Mouse (Mus musculus): ENCODE data around the gene As3mt. TPM values are rescaled to one million over a fixed set of nuclear protein-coding genes. Genes with fewer than 3 reads are reported as not detected.

Gene As3mt
- polyA plus RNA-seq, 1 experiment from 2014 or later = 46.4 TPM

- ATAC-seq = no peak
- WGBS = 91% methylated on average over 7 of the region's 7 CpGs
Measured at GRCm38 (mm10) chr19:46733626-46734025, 26.4 kb downstream of the As3mt start.

DNA sequence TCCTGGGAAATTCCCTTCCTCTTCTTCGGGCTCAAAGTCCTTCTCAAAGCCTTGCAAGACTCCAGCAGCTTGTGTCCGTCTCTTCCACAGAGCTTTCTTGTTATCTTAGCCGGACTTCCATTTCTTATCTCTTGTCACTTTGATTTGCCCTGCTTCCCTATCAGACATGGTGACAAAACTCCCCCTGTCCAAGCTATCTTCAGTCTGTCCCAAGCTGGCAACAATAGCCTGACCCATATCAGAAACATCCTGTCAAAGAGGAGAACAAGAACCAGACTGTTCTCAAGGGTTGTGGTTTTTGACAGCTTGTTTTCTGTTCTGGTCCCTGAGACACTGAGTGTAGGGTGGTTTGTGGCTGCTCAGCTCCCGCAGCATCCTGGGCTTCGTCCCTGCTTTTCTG lies 28.0 kb downstream of the As3mt start:
- WGBS = 45% methylated on average over 5 of the region's 5 CpGs
- peaks cover 29% of the 10 kb centered on the region for H3K36me3 ChIP-seq (ENCODE audit: control insufficient read depth, insufficient read depth)
- 0 out of 2 replicates have a peak, but pooled peaks have one; percentile 13 for ATAC-seq
- no peak overlapping the region for H3K9ac ChIP-seq (ENCODE audit: low read depth, low read length)
- TF ChIP-seq CTCF (IDR thresholded peaks at IDR 0.05; ENCODE audit: low read depth) = no peak
- no peaks in the 10 kb centered on the region for H3K4me1 ChIP-seq (replicated peaks; ENCODE audit: control insufficient read depth, insufficient read depth, low read length)
- H3K9me3 ChIP-seq (ENCODE audit: control insufficient read depth) = no peaks in the 10 kb centered on the region
- no peak overlapping the region for H3K27ac ChIP-seq (ENCODE audit: low read depth, low read length)
- no peak overlapping the region for H3K4me3 ChIP-seq (ENCODE audit: low read depth, low read length)
- no peaks in the 10 kb centered on the region for H3K27me3 ChIP-seq (replicated peaks; ENCODE audit: control insufficient read depth, insufficient read depth, low read length)
- H3K4me2 ChIP-seq (replicated peaks; ENCODE audit: low read depth) = no peak overlapping the region

More at GRCm38 (mm10) chr19:46733626-46734025, 26.4 kb downstream of the As3mt start:
- H3K9ac ChIP-seq (ENCODE audit: low read depth, low read length) = no peak overlapping the region
- H3K36me3 ChIP-seq (ENCODE audit: control insufficient read depth, insufficient read depth) = peaks cover 25% of the 10 kb centered on the region
- H3K9me3 ChIP-seq (ENCODE audit: control insufficient read depth) = no peaks in the 10 kb centered on the region
- no peaks in the 10 kb centered on the region for H3K4me1 ChIP-seq (replicated peaks; ENCODE audit: control insufficient read depth, insufficient read depth, low read length)
- H3K4me2 ChIP-seq (replicated peaks; ENCODE audit: low read depth) = no peak overlapping the region
- no peak overlapping the region for H3K27ac ChIP-seq (ENCODE audit: low read depth, low read length)
- no peak for TF ChIP-seq CTCF (IDR thresholded peaks at IDR 0.05; ENCODE audit: low read depth)
- H3K27me3 ChIP-seq (replicated peaks; ENCODE audit: control insufficient read depth, insufficient read depth, low read length) = no peaks in the 10 kb centered on the region
- H3K4me3 ChIP-seq (ENCODE audit: low read depth, low read length) = no peak overlapping the region

- peaks cover 29% of the 10 kb centered on the region for H3K36me3 ChIP-seq (ENCODE audit: control insufficient read depth, insufficient read depth)
- TF ChIP-seq CTCF (IDR thresholded peaks at IDR 0.05; ENCODE audit: low read depth) = no peak
- no peak for ATAC-seq
- H3K27ac ChIP-seq (ENCODE audit: low read depth, low read length) = no peak overlapping the region
- H3K4me1 ChIP-seq (replicated peaks; ENCODE audit: control insufficient read depth, insufficient read depth, low read length) = no peaks in the 10 kb centered on the region
- no peak overlapping the region for H3K4me2 ChIP-seq (replicated peaks; ENCODE audit: low read depth)
- H3K9me3 ChIP-seq (ENCODE audit: control insufficient read depth) = no peaks in the 10 kb centered on the region
- WGBS = 72% methylated on average over 7 of the region's 7 CpGs
- H3K4me3 ChIP-seq (ENCODE audit: low read depth, low read length) = no peak overlapping the region
- no peaks in the 10 kb centered on the region for H3K27me3 ChIP-seq (replicated peaks; ENCODE audit: control insufficient read depth, insufficient read depth, low read length)
- H3K9ac ChIP-seq (ENCODE audit: low read depth, low read length) = no peak overlapping the region
Measured at GRCm38 (mm10) chr19:46737106-46737505, 29.8 kb downstream of the As3mt start.

DNA sequence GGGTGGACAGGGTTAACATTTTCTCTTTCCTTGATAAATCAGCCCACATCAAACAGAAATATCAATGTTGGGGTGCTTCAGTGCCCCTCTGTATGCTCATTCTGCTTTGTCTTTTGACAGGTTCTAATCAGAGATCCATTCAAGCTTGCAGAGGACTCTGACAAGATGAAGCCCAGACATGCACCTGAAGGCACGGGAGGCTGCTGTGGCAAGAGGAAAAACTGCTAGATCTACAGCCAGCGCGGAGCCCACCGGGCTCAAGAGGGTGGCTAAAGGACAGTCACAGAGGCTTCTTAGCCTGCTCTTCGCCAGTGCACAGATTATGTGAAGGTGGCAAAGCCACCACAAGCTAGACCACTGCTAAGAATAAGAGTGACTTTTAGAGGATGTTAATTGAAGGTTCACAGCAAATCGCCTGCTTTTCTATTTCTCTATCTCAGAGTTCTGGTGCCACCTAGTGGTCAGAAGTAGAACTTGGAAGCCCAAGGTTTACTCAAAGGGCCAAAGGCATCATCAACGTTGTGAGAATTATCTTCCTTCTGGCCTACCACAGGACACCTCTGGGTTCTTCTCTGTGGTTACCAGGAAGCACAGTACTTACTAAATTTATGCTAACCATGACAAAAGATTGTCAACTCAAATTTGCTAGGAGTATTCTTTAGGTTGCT lies 33.2 kb downstream of the As3mt start:
- 55% methylated on average over 7 of the region's 7 CpGs for WGBS
- no peak overlapping the region for H3K4me2 ChIP-seq (replicated peaks; ENCODE audit: low read depth)
- H3K27ac ChIP-seq (ENCODE audit: low read depth, low read length) = no peak overlapping the region
- H3K4me3 ChIP-seq (ENCODE audit: low read depth, low read length) = no peak overlapping the region
- no peaks in the 10 kb centered on the region for H3K4me1 ChIP-seq (replicated peaks; ENCODE audit: control insufficient read depth, insufficient read depth, low read length)
- no peaks in the 10 kb centered on the region for H3K27me3 ChIP-seq (replicated peaks; ENCODE audit: control insufficient read depth, insufficient read depth, low read length)
- TF ChIP-seq CTCF (IDR thresholded peaks at IDR 0.05; ENCODE audit: low read depth) = peak; percentile 88
- H3K9me3 ChIP-seq (ENCODE audit: control insufficient read depth) = no peaks in the 10 kb centered on the region
- no peak for ATAC-seq
- H3K36me3 ChIP-seq (ENCODE audit: control insufficient read depth, insufficient read depth) = peaks cover 21% of the 10 kb centered on the region
- H3K9ac ChIP-seq (ENCODE audit: low read depth, low read length) = no peak overlapping the region

DNA sequence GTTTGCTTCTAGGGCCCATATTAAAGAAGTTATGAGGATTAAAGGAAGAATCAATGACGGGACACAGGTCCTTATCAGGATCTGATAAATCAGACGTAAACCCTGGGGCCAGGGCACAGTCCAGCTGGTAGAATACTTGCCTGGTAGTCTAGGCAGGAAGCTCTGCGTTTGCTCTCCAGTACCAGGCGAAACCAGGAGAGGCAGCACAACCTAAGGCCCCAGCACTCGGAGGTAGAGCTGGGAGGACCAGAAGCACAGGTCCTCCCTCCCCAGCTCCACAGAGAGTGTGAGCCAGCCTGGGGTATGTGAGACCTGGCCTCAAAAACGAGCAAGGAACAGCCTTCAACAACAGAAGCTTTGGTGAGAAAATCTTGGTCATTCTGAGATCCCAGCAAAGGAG lies 34.3 kb downstream of the As3mt start:
- Histone ChIP-seq H3K27ac (ENCODE audit: low read depth, low read length) (no peak overlapping the region), H3K4me1 (replicated peaks; ENCODE audit: control insufficient read depth, insufficient read depth, low read length) (no peaks in the 10 kb centered on the region), H3K4me2 (replicated peaks; ENCODE audit: low read depth) (no peak overlapping the region), H3K9me3 (ENCODE audit: control insufficient read depth) (no peaks in the 10 kb centered on the region), H3K4me3 (ENCODE audit: low read depth, low read length) (no peak overlapping the region), H3K36me3 (ENCODE audit: control insufficient read depth, insufficient read depth) (peaks cover 21% of the 10 kb centered on the region), H3K9ac (ENCODE audit: low read depth, low read length) (no peak overlapping the region), H3K27me3 (replicated peaks; ENCODE audit: control insufficient read depth, insufficient read depth, low read length) (no peaks in the 10 kb centered on the region)
- ATAC-seq = peak; percentile 56; the same call in 1 of the 2 replicates
- 34% methylated on average over 6 of the region's 6 CpGs for WGBS
- peak; percentile 62 for TF ChIP-seq CTCF (IDR thresholded peaks at IDR 0.05; ENCODE audit: low read depth)

DNA sequence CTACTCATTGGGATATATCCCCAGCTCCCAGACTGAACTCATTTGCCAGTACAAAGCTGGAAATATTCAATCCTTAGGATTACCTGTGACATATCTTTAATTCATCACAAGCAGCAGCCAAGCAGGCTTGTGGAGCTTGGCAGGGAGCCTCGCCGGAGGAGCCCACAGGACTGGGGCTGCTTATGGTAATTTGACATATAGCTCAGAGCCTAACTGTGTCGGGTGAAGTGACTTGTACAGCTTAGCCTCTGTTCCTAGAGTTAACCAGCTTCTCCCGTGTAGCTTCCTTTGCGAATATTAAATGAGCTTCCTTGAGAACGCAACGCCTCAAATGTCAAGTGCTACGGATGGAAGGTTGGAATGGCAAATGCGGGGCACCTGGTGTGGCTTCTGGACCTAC lies 37.4 kb downstream of the As3mt start:
- Histone ChIP-seq H3K27ac (ENCODE audit: low read depth, low read length) (no peak overlapping the region), H3K27me3 (replicated peaks; ENCODE audit: control insufficient read depth, insufficient read depth, low read length) (no peaks in the 10 kb centered on the region), H3K36me3 (ENCODE audit: control insufficient read depth, insufficient read depth) (peaks cover 3% of the 10 kb centered on the region; the same call in 1 of the 2 replicates), H3K9me3 (ENCODE audit: control insufficient read depth) (no peaks in the 10 kb centered on the region), H3K4me1 (replicated peaks; ENCODE audit: control insufficient read depth, insufficient read depth, low read length) (no peaks in the 10 kb centered on the region), H3K4me3 (ENCODE audit: low read depth, low read length) (no peak overlapping the region), H3K9ac (ENCODE audit: low read depth, low read length) (no peak overlapping the region), H3K4me2 (replicated peaks; ENCODE audit: low read depth) (no peak overlapping the region)
- no peak for TF ChIP-seq CTCF (IDR thresholded peaks at IDR 0.05; ENCODE audit: low read depth)
- ATAC-seq = no peak
- WGBS = 70% methylated on average over 9 of the region's 9 CpGs

Data from intestine, postnatal 0 days (tissue).